Mouse (Mus musculus): ENCODE results near the gene Tmem119. TPM values are rescaled to one million over a fixed set of nuclear protein-coding genes. Genes with fewer than 3 reads are reported as not detected.

Tmem119 gene
- polyA plus RNA-seq, 1 experiment = 59.9 TPM

DNA sequence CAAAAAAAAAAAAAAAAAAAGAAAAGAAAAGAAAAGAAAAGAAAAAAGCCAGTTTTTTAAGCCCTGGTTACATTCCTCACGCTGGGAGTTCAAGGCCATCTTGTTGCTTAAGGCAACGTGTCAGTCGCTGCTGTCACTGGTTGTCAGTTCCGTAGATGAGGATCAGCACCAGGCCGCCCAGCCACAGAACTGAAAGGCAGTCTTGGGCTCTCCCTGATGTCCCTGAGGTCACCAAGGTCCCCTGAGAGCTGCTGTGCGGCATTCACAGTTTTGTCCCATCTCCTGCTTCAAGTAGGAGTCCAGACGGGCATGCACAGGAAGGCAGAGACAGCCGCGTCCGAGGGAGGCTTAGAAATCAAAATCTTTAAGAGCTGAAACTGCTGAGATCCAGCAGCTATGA is 24.7 kb downstream of the Tmem119 start:
- DNase-seq = no peak
- WGBS = 87% methylated on average over 10 of the region's 10 CpGs

DNA sequence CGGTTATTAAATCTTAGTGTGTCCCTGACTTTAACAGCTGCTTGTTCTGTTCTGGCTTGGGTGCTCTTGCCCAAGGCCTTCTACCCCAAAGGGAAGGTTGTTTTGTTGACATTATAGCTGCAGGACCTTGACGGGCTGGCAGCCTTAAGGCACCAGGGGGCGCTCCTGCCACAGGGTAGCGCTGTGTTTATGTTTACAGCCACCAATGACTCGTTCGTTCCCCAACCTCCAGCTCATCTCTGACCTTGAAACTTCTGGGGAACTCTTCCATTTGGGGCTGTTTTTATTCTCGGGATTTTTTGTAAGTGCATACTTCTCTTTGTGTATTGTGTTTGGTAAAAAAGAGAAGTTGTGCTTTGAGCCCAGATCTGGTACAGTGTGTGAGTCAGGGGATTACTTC is 26.7 kb downstream of the Tmem119 start:
- DNase-seq = peak; percentile 82
- Histone ChIP-seq H3K4me3 (replicated peaks; ENCODE audit: extremely low read depth, low read depth, low read length) (peak overlapping the region; percentile 89), H3K4me1 (ENCODE audit: control insufficient read depth, insufficient read depth, low read length) (no peaks in the 10 kb centered on the region)
- WGBS = 2% methylated on average over 7 of the region's 7 CpGs
- no peak for TF ChIP-seq POLR2A (IDR thresholded peaks at IDR 0.05; ENCODE audit: borderline replicate concordance, extremely low read depth, low read depth, low read length)
- TF ChIP-seq CTCF (IDR thresholded peaks at IDR 0.05; ENCODE audit: insufficient read depth, low read length) = peak; percentile 87

More for the DNA sequence above, 24.7 kb downstream of the Tmem119 start:
- no peak overlapping the region for H3K4me3 ChIP-seq (replicated peaks; ENCODE audit: extremely low read depth, low read depth, low read length)
- no peak for TF ChIP-seq CTCF (IDR thresholded peaks at IDR 0.05; ENCODE audit: insufficient read depth, low read length)
- no peak for TF ChIP-seq POLR2A (IDR thresholded peaks at IDR 0.05; ENCODE audit: borderline replicate concordance, extremely low read depth, low read depth, low read length)
- H3K4me1 ChIP-seq (ENCODE audit: control insufficient read depth, insufficient read depth, low read length) = no peaks in the 10 kb centered on the region

DNA sequence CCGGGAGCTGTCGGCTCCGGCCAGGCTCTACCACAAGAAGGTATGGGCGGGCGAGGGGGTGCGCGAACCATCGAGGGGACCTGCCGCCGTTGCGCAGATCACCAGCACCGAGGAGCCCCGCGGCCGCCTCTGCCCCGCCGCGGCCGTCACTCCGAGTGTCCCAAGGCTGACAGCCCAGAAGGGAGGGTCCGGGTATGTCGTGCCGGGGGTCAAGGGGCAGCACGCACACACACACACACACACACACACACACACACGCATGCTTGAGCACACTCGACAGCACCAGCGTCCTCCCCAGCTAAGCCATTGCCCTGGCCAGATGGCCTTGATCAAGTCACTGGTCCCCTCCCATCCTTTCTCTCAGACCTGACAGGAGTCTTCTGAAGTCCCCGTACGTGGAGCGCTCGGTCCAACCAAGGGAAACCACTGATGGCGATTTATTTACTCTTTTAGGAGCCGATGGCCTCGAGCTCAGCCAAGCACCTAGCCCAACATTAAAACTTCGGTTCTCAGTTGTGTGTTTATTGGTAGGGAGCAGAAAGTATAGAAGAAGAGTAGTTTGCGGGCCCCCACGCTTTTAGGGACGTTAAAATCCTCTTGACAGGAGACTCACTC is 27.3 kb downstream of the Tmem119 start:
- Histone ChIP-seq H3K4me3 (replicated peaks; ENCODE audit: extremely low read depth, low read depth, low read length) (peak overlapping the region; percentile 89), H3K4me1 (ENCODE audit: control insufficient read depth, insufficient read depth, low read length) (no peaks in the 10 kb centered on the region)
- no peak for TF ChIP-seq POLR2A (IDR thresholded peaks at IDR 0.05; ENCODE audit: borderline replicate concordance, extremely low read depth, low read depth, low read length)
- TF ChIP-seq CTCF (IDR thresholded peaks at IDR 0.05; ENCODE audit: insufficient read depth, low read length) = no peak
- no peak for DNase-seq
- 3% methylated on average over 38 of the region's 38 CpGs for WGBS

DNA sequence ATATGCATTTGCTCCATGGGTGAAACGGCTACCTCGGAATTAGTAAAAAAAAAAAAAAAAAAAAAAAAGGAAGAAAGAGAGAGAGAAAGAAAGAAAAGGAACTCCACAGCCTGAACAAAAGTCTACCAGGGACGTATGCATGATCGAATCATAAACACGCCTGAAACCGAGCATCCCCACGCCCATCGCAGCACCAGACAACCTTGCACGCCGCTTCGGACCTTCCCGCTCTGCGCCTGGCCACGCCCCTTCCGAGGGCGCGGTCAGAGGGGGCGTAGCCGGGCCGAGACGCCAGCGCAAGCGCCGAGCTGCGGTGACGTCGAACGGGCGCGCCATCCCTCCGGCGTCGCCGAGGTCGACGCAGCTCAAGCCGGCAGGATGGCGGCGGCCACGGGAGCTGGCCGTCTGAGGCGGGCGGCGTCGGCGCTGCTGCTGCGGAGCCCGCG is 27.8 kb downstream of the Tmem119 start, which contains the start of the genes Sart3 and Iscu:
Gene Sart3 (minus strand): TSS at position 61 of the 446 bp plus-strand sequence.
Gene Iscu (plus strand): TSS at position 299 of the 446 bp plus-strand sequence.
- WGBS = under 1% methylated on average over 49 of the region's 49 CpGs
- peak within 1 kb of the TSS; percentile 89 for H3K4me3 ChIP-seq (replicated peaks; ENCODE audit: extremely low read depth, low read depth, low read length)
- no peaks in the 10 kb centered on the region for H3K4me1 ChIP-seq (ENCODE audit: control insufficient read depth, insufficient read depth, low read length)
- TF ChIP-seq POLR2A (IDR thresholded peaks at IDR 0.05; ENCODE audit: borderline replicate concordance, extremely low read depth, low read depth, low read length) (peak; percentile 45; the same call in 1 of the 2 replicates), CTCF (IDR thresholded peaks at IDR 0.05; ENCODE audit: insufficient read depth, low read length) (no peak)
- peak; percentile 93 for DNase-seq

DNA sequence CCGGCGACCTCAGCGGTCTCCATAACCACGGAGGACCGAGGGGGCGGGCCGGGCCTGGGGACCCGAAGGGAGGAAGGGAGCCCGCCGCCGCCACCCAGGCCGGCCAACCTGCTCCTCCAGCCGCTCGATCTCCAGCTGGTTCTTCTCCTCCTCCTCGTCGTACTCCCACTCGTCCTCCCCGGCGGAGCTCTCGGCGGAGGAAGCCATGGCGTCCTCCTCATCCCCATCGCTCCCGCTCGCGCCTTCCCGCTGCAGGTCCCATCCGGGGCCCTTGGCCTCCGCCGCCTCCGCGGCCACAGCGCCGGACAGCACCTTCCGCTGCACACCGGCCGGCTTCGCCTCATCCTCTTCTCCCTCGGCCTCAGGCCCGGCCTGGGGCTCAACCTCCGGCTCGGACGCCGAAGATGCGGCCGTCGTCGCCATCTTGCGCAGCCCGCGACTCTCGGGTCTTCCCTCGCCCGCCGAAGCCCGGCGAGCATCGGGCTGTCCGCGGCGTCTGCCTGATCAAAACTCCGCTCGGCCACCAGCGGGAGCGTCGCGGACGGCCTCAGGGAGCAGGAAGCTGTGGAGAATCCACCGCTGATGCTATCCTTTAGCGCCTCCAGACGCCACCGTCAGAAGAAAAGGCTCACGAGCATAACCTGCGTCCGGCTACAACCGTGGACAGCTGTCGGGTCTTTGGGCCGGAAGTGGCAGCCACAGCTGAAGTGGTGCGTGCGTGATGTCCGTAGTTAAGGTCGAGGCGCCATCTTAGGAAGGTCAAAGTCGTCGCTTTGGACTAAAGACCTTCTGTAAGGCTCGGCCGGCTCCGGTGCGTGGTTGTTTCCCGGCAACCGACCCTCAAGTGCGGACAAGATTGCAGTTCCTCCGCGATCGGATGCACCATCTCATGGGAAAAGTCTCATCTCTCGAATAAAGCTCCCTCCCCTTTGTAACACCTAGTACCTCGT is 28.8 kb downstream of the Tmem119 start:
- TF ChIP-seq CTCF (IDR thresholded peaks at IDR 0.05; ENCODE audit: insufficient read depth, low read length) (no peak), POLR2A (IDR thresholded peaks at IDR 0.05; ENCODE audit: borderline replicate concordance, extremely low read depth, low read depth, low read length) (peak; percentile 69)
- peak; percentile 88 for DNase-seq
- peak overlapping the region; percentile 72 for H3K4me3 ChIP-seq (replicated peaks; ENCODE audit: extremely low read depth, low read depth, low read length)
- WGBS = under 1% methylated on average over 97 of the region's 97 CpGs
- H3K4me1 ChIP-seq (ENCODE audit: control insufficient read depth, insufficient read depth, low read length) = no peaks in the 10 kb centered on the region

DNA sequence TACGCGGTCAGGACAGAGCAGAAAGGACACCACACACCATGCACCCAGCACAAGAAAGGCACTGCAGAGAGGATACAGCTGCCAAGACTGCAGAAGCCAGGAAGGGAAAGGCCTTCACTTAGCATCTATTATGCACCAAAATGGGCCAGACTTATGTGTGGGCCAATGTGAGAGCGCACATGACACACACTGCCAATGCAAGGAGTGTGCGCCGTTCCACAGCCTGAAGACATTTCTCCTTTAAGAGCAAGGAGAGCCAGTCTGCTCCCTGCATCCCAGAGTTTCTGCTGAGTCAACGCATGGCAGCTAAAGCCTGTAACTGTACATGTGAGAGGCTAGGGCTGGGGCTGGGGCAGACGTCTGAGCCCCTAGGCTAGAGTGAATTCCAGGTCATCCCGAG is 31.5 kb downstream of the Tmem119 start:
- Histone ChIP-seq H3K4me1 (ENCODE audit: control insufficient read depth, insufficient read depth, low read length) (no peaks in the 10 kb centered on the region), H3K4me3 (replicated peaks; ENCODE audit: extremely low read depth, low read depth, low read length) (no peak overlapping the region)
- TF ChIP-seq POLR2A (IDR thresholded peaks at IDR 0.05; ENCODE audit: borderline replicate concordance, extremely low read depth, low read depth, low read length) = no peak
- TF ChIP-seq CTCF (IDR thresholded peaks at IDR 0.05; ENCODE audit: insufficient read depth, low read length) = no peak
- no peak for DNase-seq
- 90% methylated on average over 8 of the region's 8 CpGs for WGBS

DNA sequence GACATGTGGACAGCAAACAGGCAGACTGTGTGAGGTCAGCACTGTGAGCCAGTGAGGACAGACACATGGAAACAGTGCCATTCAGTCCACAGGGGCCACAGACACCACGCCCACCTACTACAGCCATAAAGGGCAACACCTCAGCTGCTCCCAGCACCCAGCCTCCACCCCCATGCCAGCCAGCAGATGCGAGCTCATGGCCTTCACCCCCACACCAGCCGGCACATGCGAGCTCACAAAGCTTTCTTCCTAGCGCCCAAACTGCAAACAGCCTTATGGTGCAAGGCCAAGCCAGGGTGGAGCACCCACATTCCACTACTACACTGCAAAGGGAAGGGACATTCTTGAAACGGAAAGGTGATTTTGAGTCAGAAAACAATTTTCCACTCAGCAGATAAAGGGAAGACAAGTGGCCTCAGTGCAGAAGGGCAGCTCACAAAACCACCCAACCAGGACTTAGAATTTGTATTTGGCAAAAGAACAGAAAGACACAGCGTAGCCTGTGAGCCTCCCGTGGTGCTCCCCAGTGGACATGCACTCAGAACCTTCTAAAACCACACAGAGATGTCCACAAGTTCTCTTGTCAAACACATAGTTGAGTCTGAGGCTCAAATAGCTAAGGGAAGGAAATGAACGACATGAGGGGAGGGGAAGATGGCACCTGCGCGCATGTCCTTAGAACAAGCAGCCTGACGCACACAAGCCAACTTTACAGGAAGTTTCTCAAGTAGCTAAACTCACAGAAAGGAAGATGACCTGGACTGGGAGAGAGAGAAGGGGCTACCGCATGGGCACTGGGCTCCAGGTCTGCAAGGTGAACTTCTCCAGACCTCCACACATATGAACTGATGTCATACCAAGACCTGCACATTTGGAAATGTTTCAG is 34.4 kb downstream of the Tmem119 start:
- TF ChIP-seq CTCF (IDR thresholded peaks at IDR 0.05; ENCODE audit: insufficient read depth, low read length) (no peak), POLR2A (IDR thresholded peaks at IDR 0.05; ENCODE audit: borderline replicate concordance, extremely low read depth, low read depth, low read length) (no peak)
- H3K4me1 ChIP-seq (ENCODE audit: control insufficient read depth, insufficient read depth, low read length) = no peaks in the 10 kb centered on the region
- WGBS = 73% methylated on average over 13 of the region's 13 CpGs
- H3K4me3 ChIP-seq (replicated peaks; ENCODE audit: extremely low read depth, low read depth, low read length) = no peak overlapping the region
- DNase-seq = no peak

DNA sequence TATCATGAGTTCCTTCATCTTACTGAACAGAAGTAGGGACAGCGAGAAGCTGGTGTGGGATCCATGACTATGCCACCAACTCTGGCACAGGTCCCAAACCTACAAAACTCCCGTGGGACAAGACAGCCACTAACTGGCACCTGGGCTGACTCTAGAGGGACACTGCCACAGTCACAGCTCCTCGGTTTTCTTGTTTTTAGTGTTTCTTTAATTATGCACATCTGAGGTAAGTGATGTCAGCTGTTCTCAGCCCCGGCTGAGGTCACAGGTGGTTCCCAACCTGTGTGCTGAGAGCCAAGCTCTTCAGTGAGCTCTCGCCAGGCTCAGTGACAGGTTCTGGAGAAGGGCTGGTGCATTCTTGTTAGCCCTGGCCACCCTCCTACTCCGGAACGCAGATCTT is 35.9 kb downstream of the Tmem119 start:
- no peaks in the 10 kb centered on the region for H3K4me1 ChIP-seq (ENCODE audit: control insufficient read depth, insufficient read depth, low read length)
- WGBS = 85% methylated on average over 7 of the region's 7 CpGs
- H3K4me3 ChIP-seq (replicated peaks; ENCODE audit: extremely low read depth, low read depth, low read length) = no peak overlapping the region
- TF ChIP-seq CTCF (IDR thresholded peaks at IDR 0.05; ENCODE audit: insufficient read depth, low read length) (no peak), POLR2A (IDR thresholded peaks at IDR 0.05; ENCODE audit: borderline replicate concordance, extremely low read depth, low read depth, low read length) (no peak)
- no peak for DNase-seq

DNA sequence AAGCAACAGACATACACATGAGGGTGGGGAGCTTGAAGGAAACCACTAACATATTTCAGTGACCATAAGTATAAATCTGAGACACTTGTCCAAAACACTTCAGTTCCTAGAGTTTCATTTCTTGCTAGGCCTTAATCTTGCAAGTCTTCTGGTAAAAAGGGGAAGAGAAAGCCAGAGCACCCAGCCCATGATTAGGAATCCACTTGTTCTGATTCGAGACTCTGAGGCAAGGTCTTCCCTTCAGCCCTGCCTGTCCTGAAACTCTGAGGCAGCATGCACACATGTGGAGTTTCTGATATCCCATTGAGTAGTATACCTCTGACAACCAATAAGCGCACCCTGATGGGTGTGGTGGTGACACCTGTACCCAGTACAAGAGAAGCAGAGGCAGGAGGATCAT is 38.7 kb downstream of the Tmem119 start:
- no peak for TF ChIP-seq POLR2A (IDR thresholded peaks at IDR 0.05; ENCODE audit: borderline replicate concordance, extremely low read depth, low read depth, low read length)
- H3K4me1 ChIP-seq (ENCODE audit: control insufficient read depth, insufficient read depth, low read length) = no peaks in the 10 kb centered on the region
- no peak for DNase-seq
- WGBS = 90% methylated on average over 2 of the region's 2 CpGs
- no peak overlapping the region for H3K4me3 ChIP-seq (replicated peaks; ENCODE audit: extremely low read depth, low read depth, low read length)

Measured in lung, adult 2 months (tissue).